Mouse (Mus musculus) small intestine, adult 2 months (tissue): Measurements from ENCODE around the gene Cntn4.

Experiments
- CTCF ChIP-seq: fragments of 200-500 bp; IDR thresholded peaks from 2 replicates; pipeline ENCODE4 v1.5.1; 2012; ENCODE audit warnings: low read depth, mild to moderate bottlenecking, control low read depth, inconsistent platforms, low read length, moderate library complexity, mixed read lengths; ENCODE audit not compliant: insufficient replicate concordance, insufficient read length; ENCODE audit errors: extremely low read depth
- POLR2A ChIP-seq: fragments of 200-500 bp; IDR thresholded peaks from 2 replicates; pipeline ENCODE4 v1.6.1; 2012; ENCODE audit warnings: low read depth, mild to moderate bottlenecking, control low read depth, inconsistent platforms, low read length, moderate library complexity

- TF ChIP-seq CTCF (no peak), POLR2A (no peak)
Observed at GRCm38 (mm10) chr6:106561649-106562048, 884.2 kb downstream of the Cntn4 start.
